Mouse (Mus musculus) testis, adult 2 months (tissue): ENCODE measurements around the gene March9. TPM values are rescaled to one million over a fixed set of nuclear protein-coding genes. Genes with fewer than 3 reads are reported as not detected.

Experiments
- H3K27ac ChIP-seq: fragments of 200-500 bp; 2 replicates; pipeline ENCODE4 v1.5.1; 2012; ENCODE audit warnings: low read depth, low read length; ENCODE audit not compliant: control insufficient read depth, insufficient read depth
- H3K27me3 ChIP-seq: fragments of 200-500 bp; 2 replicates; pipeline ENCODE4 v1.6.1; 2012; ENCODE audit warnings: mild to moderate bottlenecking, low read length, moderate library complexity; ENCODE audit not compliant: control insufficient read depth, insufficient read depth
- H3K36me3 ChIP-seq: fragments of 200-500 bp; 2 replicates; pipeline ENCODE4 v1.6.1; 2012; ENCODE audit warnings: mild to moderate bottlenecking, low read length; ENCODE audit not compliant: control insufficient read depth, insufficient read depth
- H3K4me1 ChIP-seq: fragments of 200-500 bp; 2 replicates; pipeline ENCODE4 v1.6.1; 2012; ENCODE audit warnings: low read length; ENCODE audit not compliant: control insufficient read depth, insufficient read depth
- H3K4me3 ChIP-seq: fragments of 200-500 bp; 2 replicates; pipeline ENCODE4 v1.5.1; 2012; ENCODE audit warnings: low read depth, mild to moderate bottlenecking, low read length, moderate library complexity, mixed read lengths; ENCODE audit not compliant: control insufficient read depth
- CTCF ChIP-seq: fragments of 200-500 bp; IDR thresholded peaks from 2 replicates; pipeline ENCODE4 v1.5.1; 2012; ENCODE audit warnings: low read depth, mild to moderate bottlenecking, inconsistent platforms, low read length, moderate library complexity; ENCODE audit not compliant: control insufficient read depth, insufficient read depth, insufficient replicate concordance
- POLR2A ChIP-seq: fragments of 200-500 bp; IDR thresholded peaks from 2 replicates; pipeline ENCODE4 v1.6.1; 2012; ENCODE audit warnings: low read depth, mild to moderate bottlenecking, inconsistent platforms, low read length, moderate library complexity; ENCODE audit not compliant: control insufficient read depth
- polyA plus RNA-seq: library from polyadenylated mRNA; depleted of rRNA; stranded (reverse); fragments of >200 nt; gene quantifications from 2 replicates; pipeline ENCODE4 v1.2.3, GENCODE M21; 2012

Gene March9
- polyA plus RNA-seq, 1 experiment = 2.1 TPM

- Histone ChIP-seq H3K4me1 (peaks cover 7% of the 10 kb centered on the region), H3K27me3 (no peaks in the 10 kb centered on the region), H3K4me3 (peak within 1 kb of the TSS; percentile 97), H3K36me3 (no peaks in the 10 kb centered on the region; the same call in 1 of the 2 replicates), H3K27ac (no peak within 1 kb of the TSS)
- TF ChIP-seq CTCF = no peak
- TF ChIP-seq POLR2A = no peak
Measured at GRCm38 (mm10) chr10:127041274-127041766, 18.7 kb downstream of the March9 start, which contains the start of the genes Mettl1 and Eef1akmt3. Mettl1 (plus strand) TSS chr10:127041414. Eef1akmt3 (minus strand) TSS chr10:127041513.

- TF ChIP-seq CTCF = no peak
- H3K36me3 ChIP-seq = no peaks in the 10 kb centered on the region; the same call in 1 of the 2 replicates
- H3K27ac ChIP-seq = no peak overlapping the region
- peak overlapping the region; percentile 97 for H3K4me3 ChIP-seq
- H3K4me1 ChIP-seq = peaks cover 7% of the 10 kb centered on the region
- no peaks in the 10 kb centered on the region for H3K27me3 ChIP-seq
Measured at GRCm38 (mm10) chr10:127040569-127041214, 19.3 kb downstream of the March9 start.

- Histone ChIP-seq H3K4me3 (no peak overlapping the region), H3K4me1 (peaks cover 16% of the 10 kb centered on the region)
- TF ChIP-seq CTCF = no peak
- TF ChIP-seq POLR2A = no peak
Measured at GRCm38 (mm10) chr10:127037641-127038040, 22.3 kb downstream of the March9 start.

GRCm38 (mm10) chr10:127036273-127036672 is 23.7 kb downstream of the March9 start:
- H3K4me1 ChIP-seq = peaks cover 14% of the 10 kb centered on the region
- TF ChIP-seq POLR2A = no peak
- no peak for TF ChIP-seq CTCF
- H3K4me3 ChIP-seq = no peak overlapping the region
- H3K27me3 ChIP-seq = no peaks in the 10 kb centered on the region
- no peaks in the 10 kb centered on the region for H3K36me3 ChIP-seq
- H3K27ac ChIP-seq = no peak overlapping the region

More at GRCm38 (mm10) chr10:127037641-127038040, 22.3 kb downstream of the March9 start:
- Histone ChIP-seq H3K27ac (no peak overlapping the region), H3K27me3 (no peaks in the 10 kb centered on the region), H3K36me3 (no peaks in the 10 kb centered on the region)

GRCm38 (mm10) chr10:127033301-127033741 is 26.7 kb downstream of the March9 start:
- Histone ChIP-seq H3K4me1 (peaks cover 14% of the 10 kb centered on the region), H3K27me3 (no peaks in the 10 kb centered on the region), H3K4me3 (no peak overlapping the region), H3K27ac (no peak overlapping the region), H3K36me3 (no peaks in the 10 kb centered on the region)
- TF ChIP-seq CTCF (no peak), POLR2A (no peak)

- Histone ChIP-seq H3K4me1 (peaks cover 14% of the 10 kb centered on the region), H3K27ac (peak within 1 kb of the TSS; percentile 63), H3K36me3 (no peaks in the 10 kb centered on the region), H3K4me3 (peak within 1 kb of the TSS; percentile 90), H3K27me3 (no peaks in the 10 kb centered on the region)
- TF ChIP-seq CTCF (peak; percentile 93), POLR2A (peak; percentile 66)
Measured at GRCm38 (mm10) chr10:127030336-127031296, 29.4 kb downstream of the March9 start, which contains the start of gene Tsfm. Tsfm (minus strand) TSS chr10:127030840.

GRCm38 (mm10) chr10:127018422-127018821 is 41.6 kb downstream of the March9 start:
- no peaks in the 10 kb centered on the region for H3K36me3 ChIP-seq
- H3K27ac ChIP-seq = no peak overlapping the region
- H3K27me3 ChIP-seq = no peaks in the 10 kb centered on the region
- no peaks in the 10 kb centered on the region for H3K4me1 ChIP-seq
- no peak overlapping the region for H3K4me3 ChIP-seq
- TF ChIP-seq POLR2A (no peak), CTCF (no peak)
